Mouse (Mus musculus) cortical plate, adult 2 months (tissue): Measurements from ENCODE around the gene Msi2.

Experiments
- CTCF ChIP-seq: fragments of 200-500 bp; IDR thresholded peaks from 2 replicates; pipeline ENCODE4 v1.5.1; 2011; ENCODE audit warnings: mild to moderate bottlenecking, control low read depth, low read length; ENCODE audit not compliant: insufficient read depth; ENCODE audit errors: extremely low read depth
- POLR2A ChIP-seq: fragments of 200-500 bp; IDR thresholded peaks from 2 replicates; pipeline ENCODE4 v1.6.1; 2011; ENCODE audit warnings: mild to moderate bottlenecking, low read length, control low read depth; ENCODE audit not compliant: insufficient read depth; ENCODE audit errors: extremely low read depth

DNA sequence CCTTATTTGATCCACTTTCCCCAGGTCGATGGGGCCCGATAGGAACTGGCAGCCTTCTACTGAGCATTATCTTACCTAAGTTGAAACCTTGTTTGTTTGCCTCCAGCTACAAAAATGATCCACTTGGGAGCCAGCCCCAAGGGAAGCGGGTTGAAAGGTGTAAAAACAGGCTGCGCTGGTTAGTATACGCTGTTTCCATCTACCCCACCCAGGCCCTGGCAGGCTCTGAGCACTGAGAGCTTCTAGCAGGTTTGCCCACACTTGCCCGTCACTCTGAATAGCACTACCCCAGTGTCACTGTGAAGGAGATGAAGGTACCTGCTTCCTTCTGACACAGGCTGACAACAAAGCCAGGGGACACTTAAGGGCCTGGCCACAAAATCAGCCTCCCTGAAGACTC is 17.3 kb downstream of the Msi2 start:
- TF ChIP-seq CTCF (no peak), POLR2A (no peak)
